Mouse (Mus musculus) Muller cell, postnatal 12 days (primary cell): ENCODE data around the gene Dgcr6.

Experiments
- DNase-seq: peaks from one replicate; pipeline ENCODE4 v3.0.0-alpha.2; 2015; ENCODE audit errors: inconsistent ontology term

The Dgcr6 gene

GRCm38 (mm10) chr16:18119031-18119730 is 66.5 kb downstream of the Dgcr6 start:
- DNase-seq: peak; percentile 63
